Mouse (Mus musculus): Measurements from ENCODE around the gene Ulk3. TPM values are rescaled to one million over a fixed set of nuclear protein-coding genes. Genes with fewer than 3 reads are reported as not detected.

The Ulk3 gene
- polyA plus RNA-seq, 1 experiment from 2014 or later: 14.5 TPM

- Histone ChIP-seq H3K4me1 (peaks cover 6% of the 10 kb centered on the region), H3K27ac (replicated peaks) (no peak overlapping the region), H3K4me3 (no peak overlapping the region), H3K27me3 (ENCODE audit: low read depth, poor library complexity, severe bottlenecking) (no peaks in the 10 kb centered on the region), H3K9me3 (replicated peaks) (no peaks in the 10 kb centered on the region), H3K36me3 (peaks cover 91% of the 10 kb centered on the region)
- no peak for DNase-seq (ENCODE audit: low spot score)
- 94% methylated on average over 11 of the region's 11 CpGs for WGBS
These were observed 38.6 kb downstream of the Ulk3 start for GRCm38 (mm10) chr9:57627892-57628291.

GRCm38 (mm10) chr9:57628717-57629116 is 39.5 kb downstream of the Ulk3 start:
- Histone ChIP-seq H3K4me1 (peaks cover 10% of the 10 kb centered on the region), H3K4me3 (no peak overlapping the region), H3K36me3 (peaks cover 99% of the 10 kb centered on the region), H3K27ac (replicated peaks) (no peak overlapping the region), H3K9me3 (replicated peaks) (no peaks in the 10 kb centered on the region), H3K27me3 (ENCODE audit: low read depth, poor library complexity, severe bottlenecking) (no peaks in the 10 kb centered on the region)
- no peak for DNase-seq (ENCODE audit: low spot score)
- WGBS: 95% methylated on average over 12 of the region's 12 CpGs

- H3K4me1 ChIP-seq: peaks cover 15% of the 10 kb centered on the region
- no peak overlapping the region for H3K4me3 ChIP-seq
- no peaks in the 10 kb centered on the region for H3K27me3 ChIP-seq (ENCODE audit: low read depth, poor library complexity, severe bottlenecking)
- WGBS: 72% methylated on average over 14 of the region's 14 CpGs
- peak; percentile 74 for DNase-seq (ENCODE audit: low spot score)
- H3K9me3 ChIP-seq (replicated peaks): no peaks in the 10 kb centered on the region
- H3K36me3 ChIP-seq: peaks cover 93% of the 10 kb centered on the region
- no peak overlapping the region for H3K27ac ChIP-seq (replicated peaks)
These were observed 40.0 kb downstream of the Ulk3 start for GRCm38 (mm10) chr9:57629118-57629874.

GRCm38 (mm10) chr9:57633481-57634024 is 44.3 kb downstream of the Ulk3 start:
- Histone ChIP-seq H3K4me3 (no peak overlapping the region), H3K27ac (replicated peaks) (no peak overlapping the region), H3K9me3 (replicated peaks) (no peaks in the 10 kb centered on the region), H3K36me3 (peaks cover 71% of the 10 kb centered on the region), H3K4me1 (peaks cover 24% of the 10 kb centered on the region), H3K27me3 (ENCODE audit: low read depth, poor library complexity, severe bottlenecking) (no peaks in the 10 kb centered on the region)
- WGBS: 54% methylated on average over 4 of the region's 4 CpGs
- DNase-seq (ENCODE audit: low spot score): no peak

GRCm38 (mm10) chr9:57637272-57637671 is 48.0 kb downstream of the Ulk3 start:
- DNase-seq (ENCODE audit: low spot score): no peak
- H3K27me3 ChIP-seq (ENCODE audit: low read depth, poor library complexity, severe bottlenecking): no peaks in the 10 kb centered on the region
- H3K4me3 ChIP-seq: no peak overlapping the region
- H3K27ac ChIP-seq (replicated peaks): no peak overlapping the region
- H3K4me1 ChIP-seq: peaks cover 61% of the 10 kb centered on the region
- peaks cover 53% of the 10 kb centered on the region for H3K36me3 ChIP-seq
- H3K9me3 ChIP-seq (replicated peaks): no peaks in the 10 kb centered on the region
- 88% methylated on average over 3 of the region's 3 CpGs for WGBS

- WGBS: 71% methylated on average over 6 of the region's 6 CpGs
- Histone ChIP-seq H3K27ac (replicated peaks) (0 out of 2 replicates have a peak overlapping the region, but pooled peaks have one; percentile 29), H3K4me1 (peaks cover 66% of the 10 kb centered on the region), H3K36me3 (peaks cover 53% of the 10 kb centered on the region), H3K27me3 (ENCODE audit: low read depth, poor library complexity, severe bottlenecking) (no peaks in the 10 kb centered on the region), H3K9me3 (replicated peaks) (no peaks in the 10 kb centered on the region), H3K4me3 (no peak overlapping the region)
- DNase-seq (ENCODE audit: low spot score): no peak
These were observed 48.6 kb downstream of the Ulk3 start for GRCm38 (mm10) chr9:57637741-57638322.

GRCm38 (mm10) chr9:57638651-57639459 is 49.6 kb downstream of the Ulk3 start:
- peaks cover 72% of the 10 kb centered on the region for H3K4me1 ChIP-seq
- peaks cover 51% of the 10 kb centered on the region for H3K36me3 ChIP-seq
- DNase-seq (ENCODE audit: low spot score): no peak
- peak overlapping the region; percentile 58 for H3K27ac ChIP-seq (replicated peaks)
- no peaks in the 10 kb centered on the region for H3K9me3 ChIP-seq (replicated peaks)
- H3K4me3 ChIP-seq: peak overlapping the region; percentile 10; the same call in 1 of the 2 replicates
- 63% methylated on average over 8 of the region's 8 CpGs for WGBS
- H3K27me3 ChIP-seq (ENCODE audit: low read depth, poor library complexity, severe bottlenecking): no peaks in the 10 kb centered on the region

GRCm38 (mm10) chr9:57639661-57640328 is 50.5 kb downstream of the Ulk3 start:
- Histone ChIP-seq H3K4me3 (peak overlapping the region; percentile 23; the same call in 1 of the 2 replicates), H3K4me1 (peaks cover 76% of the 10 kb centered on the region), H3K27me3 (ENCODE audit: low read depth, poor library complexity, severe bottlenecking) (no peaks in the 10 kb centered on the region), H3K9me3 (replicated peaks) (no peaks in the 10 kb centered on the region), H3K27ac (replicated peaks) (peak overlapping the region; percentile 58), H3K36me3 (peaks cover 51% of the 10 kb centered on the region)
- 81% methylated on average over 5 of the region's 5 CpGs for WGBS
- no peak for DNase-seq (ENCODE audit: low spot score)

- H3K27me3 ChIP-seq (ENCODE audit: low read depth, poor library complexity, severe bottlenecking): no peaks in the 10 kb centered on the region
- peak overlapping the region; percentile 46 for H3K27ac ChIP-seq (replicated peaks)
- peaks cover 46% of the 10 kb centered on the region for H3K36me3 ChIP-seq
- H3K4me3 ChIP-seq: peak overlapping the region; percentile 23; the same call in 1 of the 2 replicates
- no peak for DNase-seq (ENCODE audit: low spot score)
- H3K9me3 ChIP-seq (replicated peaks): no peaks in the 10 kb centered on the region
- 29% methylated on average over 15 of the region's 15 CpGs for WGBS
- peaks cover 80% of the 10 kb centered on the region for H3K4me1 ChIP-seq
These were observed 51.1 kb downstream of the Ulk3 start for GRCm38 (mm10) chr9:57640384-57640783.

GRCm38 (mm10) chr9:57641022-57641421 is 51.8 kb downstream of the Ulk3 start:
- Histone ChIP-seq H3K36me3 (peaks cover 44% of the 10 kb centered on the region), H3K4me3 (no peak overlapping the region), H3K4me1 (peaks cover 87% of the 10 kb centered on the region), H3K27ac (replicated peaks) (no peak overlapping the region), H3K27me3 (ENCODE audit: low read depth, poor library complexity, severe bottlenecking) (peaks cover 1% of the 10 kb centered on the region; the same call in 1 of the 2 replicates), H3K9me3 (replicated peaks) (no peaks in the 10 kb centered on the region)
- 61% methylated on average over 1 of the region's 1 CpGs for WGBS
- no peak for DNase-seq (ENCODE audit: low spot score)

GRCm38 (mm10) chr9:57641775-57642550 is 52.7 kb downstream of the Ulk3 start:
- Histone ChIP-seq H3K27ac (replicated peaks) (no peak overlapping the region), H3K4me3 (no peak overlapping the region), H3K9me3 (replicated peaks) (no peaks in the 10 kb centered on the region), H3K4me1 (peaks cover 91% of the 10 kb centered on the region), H3K36me3 (peaks cover 37% of the 10 kb centered on the region), H3K27me3 (ENCODE audit: low read depth, poor library complexity, severe bottlenecking) (peaks cover 10% of the 10 kb centered on the region)
- 92% methylated on average over 13 of the region's 13 CpGs for WGBS
- no peak for DNase-seq (ENCODE audit: low spot score)

Data from midbrain, embryonic 10.5 days (tissue).